Mouse (Mus musculus): ENCODE results near the gene Xylb. TPM values are rescaled to one million over a fixed set of nuclear protein-coding genes. Genes with fewer than 3 reads are reported as not detected.
"Not testable (repeated sequence)": the region's sequence is repeated elsewhere in the genome, so short reads cannot be mapped to it uniquely, and the experiment has no call there.

Xylb gene
- polyA plus RNA-seq, 1 experiment from 2014 or later: 7.7 TPM

GRCm38 (mm10) chr9:119370770-119371169 is 13.6 kb downstream of the Xylb start:
- not testable (repeated sequence) for ATAC-seq (ENCODE audit: insufficient number of reproducible peaks, low FRiP score, low TSS enrichment, low read depth); H3K9me3 ChIP-seq (replicated peaks); H3K36me3 ChIP-seq; H3K27me3 ChIP-seq; H3K4me3 ChIP-seq (replicated peaks); H3K9ac ChIP-seq; H3K4me1 ChIP-seq; H3K4me2 ChIP-seq (replicated peaks); H3K27ac ChIP-seq (replicated peaks)
- WGBS: 69% methylated on average over 4 of the region's 4 CpGs

DNA sequence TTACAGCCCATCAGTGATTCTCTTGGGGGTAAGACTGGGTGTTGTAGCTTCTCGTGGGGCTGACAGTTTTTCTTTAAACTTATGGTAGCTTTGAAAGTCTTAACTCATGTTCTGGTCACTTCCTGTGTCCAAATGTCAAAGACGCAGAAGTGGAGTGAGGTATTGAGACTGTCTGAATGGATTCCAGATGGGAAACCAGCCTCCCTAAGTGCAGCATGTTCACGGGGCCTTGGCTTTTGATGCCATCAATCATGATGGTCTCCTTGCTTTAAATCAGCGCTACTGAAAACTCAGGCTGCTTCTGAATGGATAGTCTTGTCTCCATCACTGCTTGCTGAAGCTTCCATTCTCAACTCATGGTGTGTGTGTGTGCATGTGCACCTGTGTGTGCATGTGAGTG is 14.1 kb downstream of the Xylb start:
- Histone ChIP-seq H3K36me3 (no peaks in the 10 kb centered on the region), H3K27me3 (no peaks in the 10 kb centered on the region), H3K4me3 (replicated peaks) (no peak overlapping the region), H3K27ac (replicated peaks) (no peak overlapping the region), H3K9ac (no peak overlapping the region), H3K9me3 (replicated peaks) (no peaks in the 10 kb centered on the region), H3K4me2 (replicated peaks) (no peak overlapping the region), H3K4me1 (no peaks in the 10 kb centered on the region)
- WGBS: 39% methylated on average over 4 of the region's 4 CpGs
- ATAC-seq (ENCODE audit: insufficient number of reproducible peaks, low FRiP score, low TSS enrichment, low read depth): no peak

DNA sequence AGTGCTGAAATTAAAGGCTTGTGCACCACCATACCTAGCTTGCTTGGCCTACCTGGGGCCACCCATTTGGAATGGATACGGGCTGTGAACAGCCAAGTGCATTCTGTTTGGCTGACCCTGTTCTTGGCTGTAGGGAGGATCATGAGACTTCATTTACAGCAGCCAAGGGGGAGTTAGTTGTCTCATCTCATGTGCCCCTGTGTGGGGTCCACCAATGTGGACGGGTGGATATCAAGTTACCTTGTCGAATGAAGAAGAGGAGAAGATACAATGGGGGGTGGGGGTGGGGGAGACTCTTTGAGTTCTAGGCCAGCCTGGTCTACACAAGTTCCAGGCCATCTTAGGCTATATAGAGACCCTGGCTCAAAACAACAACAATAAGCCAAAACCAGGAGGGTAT is 17.8 kb downstream of the Xylb start:
- WGBS: 59% methylated on average over 3 of the region's 3 CpGs
- ATAC-seq (ENCODE audit: insufficient number of reproducible peaks, low FRiP score, low TSS enrichment, low read depth): no peak

GRCm38 (mm10) chr9:119375556-119375955 is 18.4 kb downstream of the Xylb start:
- H3K4me2 ChIP-seq (replicated peaks): no peak overlapping the region
- no peaks in the 10 kb centered on the region; the same call in 1 of the 2 replicates for H3K36me3 ChIP-seq
- H3K4me3 ChIP-seq (replicated peaks): no peak overlapping the region
- no peaks in the 10 kb centered on the region for H3K27me3 ChIP-seq
- no peaks in the 10 kb centered on the region for H3K9me3 ChIP-seq (replicated peaks)
- no peak overlapping the region for H3K9ac ChIP-seq
- H3K4me1 ChIP-seq: no peaks in the 10 kb centered on the region
- ATAC-seq (ENCODE audit: insufficient number of reproducible peaks, low FRiP score, low TSS enrichment, low read depth): no peak
- H3K27ac ChIP-seq (replicated peaks): no peak overlapping the region
- 31% methylated on average over 6 of the region's 6 CpGs for WGBS

More for the DNA sequence above, 17.8 kb downstream of the Xylb start:
- H3K9me3 ChIP-seq (replicated peaks): no peaks in the 10 kb centered on the region
- H3K4me2 ChIP-seq (replicated peaks): no peak overlapping the region
- no peak overlapping the region for H3K27ac ChIP-seq (replicated peaks)
- H3K4me1 ChIP-seq: no peaks in the 10 kb centered on the region
- H3K36me3 ChIP-seq: no peaks in the 10 kb centered on the region; the same call in 1 of the 2 replicates
- no peak overlapping the region for H3K9ac ChIP-seq
- no peak overlapping the region for H3K4me3 ChIP-seq (replicated peaks)
- no peaks in the 10 kb centered on the region for H3K27me3 ChIP-seq

GRCm38 (mm10) chr9:119378231-119378630 is 21.1 kb downstream of the Xylb start:
- H3K36me3 ChIP-seq: no peaks in the 10 kb centered on the region; the same call in 1 of the 2 replicates
- WGBS: 87% methylated on average over 4 of the region's 4 CpGs
- H3K9ac ChIP-seq: no peak overlapping the region
- no peak for ATAC-seq (ENCODE audit: insufficient number of reproducible peaks, low FRiP score, low TSS enrichment, low read depth)
- no peak overlapping the region for H3K4me2 ChIP-seq (replicated peaks)
- H3K4me1 ChIP-seq: no peaks in the 10 kb centered on the region
- H3K9me3 ChIP-seq (replicated peaks): no peaks in the 10 kb centered on the region
- no peak overlapping the region for H3K27ac ChIP-seq (replicated peaks)
- no peaks in the 10 kb centered on the region for H3K27me3 ChIP-seq
- no peak overlapping the region for H3K4me3 ChIP-seq (replicated peaks)

- Histone ChIP-seq H3K27ac (replicated peaks) (no peak overlapping the region), H3K9ac (no peak overlapping the region), H3K27me3 (no peaks in the 10 kb centered on the region), H3K4me1 (no peaks in the 10 kb centered on the region), H3K9me3 (replicated peaks) (no peaks in the 10 kb centered on the region), H3K36me3 (peaks cover 4% of the 10 kb centered on the region; the same call in 1 of the 2 replicates), H3K4me2 (replicated peaks) (no peak overlapping the region), H3K4me3 (replicated peaks) (no peak overlapping the region)
- WGBS: 57% methylated on average over 6 of the region's 6 CpGs
- no peak for ATAC-seq (ENCODE audit: insufficient number of reproducible peaks, low FRiP score, low TSS enrichment, low read depth)
Measured at GRCm38 (mm10) chr9:119382603-119383002, 25.4 kb downstream of the Xylb start.

GRCm38 (mm10) chr9:119388956-119389355 is 31.8 kb downstream of the Xylb start:
- Histone ChIP-seq H3K27me3 (no peaks in the 10 kb centered on the region), H3K9ac (no peak overlapping the region), H3K36me3 (peaks cover 4% of the 10 kb centered on the region; the same call in 1 of the 2 replicates), H3K4me1 (no peaks in the 10 kb centered on the region), H3K9me3 (replicated peaks) (no peaks in the 10 kb centered on the region), H3K4me3 (replicated peaks) (no peak overlapping the region), H3K4me2 (replicated peaks) (no peak overlapping the region), H3K27ac (replicated peaks) (no peak overlapping the region)
- no peak for ATAC-seq (ENCODE audit: insufficient number of reproducible peaks, low FRiP score, low TSS enrichment, low read depth)
- 37% methylated on average over 5 of the region's 5 CpGs for WGBS

- 92% methylated on average over 2 of the region's 2 CpGs for whole genome bisulfite sequencing
- Histone ChIP-seq H3K4me2 (replicated peaks) (no peak overlapping the region), H3K4me3 (replicated peaks) (no peak overlapping the region), H3K36me3 (peaks cover under 1% of the 10 kb centered on the region; the same call in 1 of the 2 replicates), H3K27ac (replicated peaks) (no peak overlapping the region), H3K9me3 (replicated peaks) (no peaks in the 10 kb centered on the region), H3K9ac (no peak overlapping the region), H3K27me3 (no peaks in the 10 kb centered on the region), H3K4me1 (no peaks in the 10 kb centered on the region)
- ATAC-seq (ENCODE audit: insufficient number of reproducible peaks, low FRiP score, low TSS enrichment, low read depth): no peak
Measured at GRCm38 (mm10) chr9:119390214-119390613, 33.0 kb downstream of the Xylb start.

GRCm38 (mm10) chr9:119394808-119395207 is 37.6 kb downstream of the Xylb start:
- no peak for ATAC-seq (ENCODE audit: insufficient number of reproducible peaks, low FRiP score, low TSS enrichment, low read depth)
- Histone ChIP-seq H3K9ac (no peak overlapping the region), H3K36me3 (no peaks in the 10 kb centered on the region), H3K4me3 (replicated peaks) (no peak overlapping the region), H3K4me2 (replicated peaks) (no peak overlapping the region), H3K27me3 (no peaks in the 10 kb centered on the region), H3K4me1 (no peaks in the 10 kb centered on the region), H3K27ac (replicated peaks) (no peak overlapping the region), H3K9me3 (replicated peaks) (no peaks in the 10 kb centered on the region)
- whole genome bisulfite sequencing: 76% methylated on average over 1 of the region's 1 CpGs

DNA sequence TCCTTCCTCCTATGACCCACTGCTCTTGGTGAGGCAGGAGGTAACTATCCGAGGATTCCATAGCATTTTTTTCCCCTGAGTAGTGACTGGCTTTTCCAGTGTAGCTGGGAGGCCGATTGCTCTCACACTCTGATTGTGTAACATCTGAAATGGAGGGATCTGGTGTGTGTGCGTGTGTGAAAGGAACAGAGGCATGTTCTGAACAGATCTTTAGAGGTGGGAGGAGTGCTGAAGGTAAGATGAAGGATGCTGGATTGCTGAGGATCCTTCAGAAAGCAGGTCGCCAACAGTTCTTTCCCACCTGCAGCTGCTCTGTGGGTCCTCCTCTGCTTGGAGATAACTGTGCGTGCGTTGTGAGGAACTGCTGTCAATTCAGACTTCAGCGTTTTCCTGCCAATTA is 44.2 kb downstream of the Xylb start:
- Histone ChIP-seq H3K4me2 (replicated peaks) (peak overlapping the region; percentile 88), H3K9me3 (replicated peaks) (no peaks in the 10 kb centered on the region), H3K27me3 (no peaks in the 10 kb centered on the region), H3K27ac (replicated peaks) (peak overlapping the region; percentile 63), H3K9ac (0 out of 2 replicates have a peak overlapping the region, but pooled peaks have one; percentile 12), H3K36me3 (no peaks in the 10 kb centered on the region), H3K4me3 (replicated peaks) (peak overlapping the region; percentile 81), H3K4me1 (peaks cover 24% of the 10 kb centered on the region)
- ATAC-seq (ENCODE audit: insufficient number of reproducible peaks, low FRiP score, low TSS enrichment, low read depth): no peak
- 3% methylated on average over 7 of the region's 7 CpGs for WGBS

- peak within 1 kb of the TSS; percentile 94 for H3K27ac ChIP-seq (replicated peaks)
- WGBS: 2% methylated on average over 24 of the region's 32 CpGs
- H3K36me3 ChIP-seq: no peaks in the 10 kb centered on the region
- H3K4me3 ChIP-seq (replicated peaks): peak within 1 kb of the TSS; percentile 81
- peak within 1 kb of the TSS; percentile 86 for H3K9ac ChIP-seq
- peak within 1 kb of the TSS; percentile 88 for H3K4me2 ChIP-seq (replicated peaks)
- H3K4me1 ChIP-seq: peaks cover 24% of the 10 kb centered on the region
- peak; percentile 92 for ATAC-seq (ENCODE audit: insufficient number of reproducible peaks, low FRiP score, low TSS enrichment, low read depth)
- no peaks in the 10 kb centered on the region for H3K27me3 ChIP-seq
- H3K9me3 ChIP-seq (replicated peaks): no peaks in the 10 kb centered on the region
Measured at GRCm38 (mm10) chr9:119401801-119402214, 44.6 kb downstream of the Xylb start, which contains the start of gene Acvr2b. TSS of gene Acvr2b (plus strand) at chr9:119402118.
